Mouse (Mus musculus) regulatory T cell (primary cell): ENCODE results near the gene Zc3h7b.

Experiments used
- in situ Hi-C: fragments of 300-600 bp; cut with MboI, MseI; formaldehyde crosslinking; loops from one replicate; pipeline ENCODE4 v1.15.1; 2025; ENCODE audit warnings: high pct_unique_total_duplicates

Zc3h7b gene

GRCm38 (mm10) chr15:81744992-81745600 is at the start of gene Zc3h7b, which contains the start of gene Rangap1:
Gene Zc3h7b (plus strand): TSS chr15:81745057.
Gene Rangap1 (minus strand): TSS chr15:81745530.
- in situ Hi-C loops = no loop called here

GRCm38 (mm10) chr15:81697175-81697574 is 47.7 kb upstream of the Zc3h7b start, which contains the start of gene Chadl:
Gene Chadl (minus strand): TSS chr15:81697287.
- in situ Hi-C loops = no loop called here

GRCm38 (mm10) chr15:81697847-81698246 is 47.0 kb upstream of the Zc3h7b start:
- in situ Hi-C loops = no loop called here

- in situ Hi-C loops = no loop called here
Observed at GRCm38 (mm10) chr15:81698532-81698931, 46.3 kb upstream of the Zc3h7b start.

GRCm38 (mm10) chr15:81700161-81700560 is 44.7 kb upstream of the Zc3h7b start:
- in situ Hi-C loops = loop anchor here (5.0 kb wide), 1 partner anchor 63 kb away; no protein-coding TSS in a partner anchor

DNA sequence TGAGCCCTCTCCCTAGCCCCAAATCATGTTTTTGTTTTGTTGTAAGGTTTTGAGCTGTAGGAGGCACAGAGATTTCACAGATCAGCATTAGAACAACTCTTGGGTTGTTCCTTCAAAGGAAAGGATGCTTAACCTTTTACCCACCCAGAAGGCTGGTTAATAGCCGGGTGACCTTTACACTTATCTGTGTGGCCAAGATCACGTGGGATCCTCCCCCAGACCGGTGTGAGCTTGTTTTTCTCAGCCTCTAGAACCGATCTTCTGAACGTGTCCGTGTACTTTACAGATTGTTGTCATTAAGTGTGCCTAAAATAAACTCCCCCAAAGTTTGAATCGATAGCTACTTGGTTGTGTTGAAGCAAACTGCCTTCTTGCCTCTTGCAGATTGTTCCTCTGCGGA is 44.3 kb upstream of the Zc3h7b start:
- in situ Hi-C loops = loop anchor here (5.0 kb wide), 1 partner anchor 63 kb away; no protein-coding TSS in a partner anchor

GRCm38 (mm10) chr15:81701350-81701749 is 43.5 kb upstream of the Zc3h7b start:
- in situ Hi-C loops = loop anchor here (5.0 kb wide), 1 partner anchor 64 kb away; no protein-coding TSS in a partner anchor

DNA sequence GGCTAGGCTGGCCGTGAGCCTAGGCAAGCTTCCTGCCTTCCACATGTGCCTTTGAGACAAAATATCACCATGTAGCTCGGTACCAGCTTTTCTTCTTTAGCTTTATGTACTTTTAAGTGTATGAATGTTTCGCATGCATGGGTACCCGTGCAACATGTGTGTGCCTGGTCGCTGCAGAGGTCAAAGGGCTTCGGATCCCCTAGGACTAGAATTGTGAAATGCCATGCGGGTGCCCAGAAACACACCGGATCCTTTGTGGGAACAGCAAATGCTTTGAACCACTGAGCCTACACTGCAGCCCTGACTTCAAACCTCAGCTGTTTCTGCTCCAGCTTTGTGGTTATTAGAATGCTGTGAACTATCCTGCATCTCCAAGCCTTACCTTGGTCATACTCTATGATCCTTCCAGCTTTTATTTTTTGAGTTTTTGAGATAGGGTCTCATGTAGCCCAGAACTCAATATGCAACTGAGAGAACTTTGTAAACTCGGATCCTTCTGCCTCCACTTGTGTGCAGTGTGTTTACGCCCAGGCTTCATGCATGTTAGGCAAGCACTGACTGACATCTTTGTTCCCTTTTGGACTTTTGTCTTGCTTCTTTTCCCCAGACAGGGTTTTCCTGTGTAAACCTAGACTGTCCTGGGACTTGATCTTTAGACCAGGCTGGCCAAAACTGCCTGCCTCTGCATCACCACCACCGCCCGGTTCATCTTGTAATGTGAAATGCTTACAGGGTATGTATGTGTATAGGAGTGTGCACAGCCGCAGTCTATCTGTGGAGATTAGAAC is 42.4 kb upstream of the Zc3h7b start:
- in situ Hi-C loops = loop anchor here (5.0 kb wide), 1 partner anchor 65 kb away; no protein-coding TSS in a partner anchor

DNA sequence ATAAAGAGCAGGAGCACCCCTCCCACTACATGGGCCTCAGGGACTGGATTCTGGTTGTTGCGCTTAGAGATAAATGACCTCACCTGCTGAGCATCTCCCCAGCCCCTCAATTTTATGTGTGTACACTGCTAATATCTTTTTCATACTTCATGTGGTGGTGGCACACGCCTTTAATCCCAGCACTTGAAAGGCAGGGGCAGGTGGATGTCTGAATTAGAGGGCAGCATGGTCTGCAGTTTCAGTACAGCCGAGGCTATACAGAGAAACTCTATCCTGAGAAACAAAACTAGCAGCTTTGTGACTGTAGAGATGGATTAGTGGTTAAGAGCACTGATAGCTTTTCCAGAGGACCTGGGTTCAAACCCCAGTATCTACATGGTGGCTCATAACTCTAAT is 41.8 kb upstream of the Zc3h7b start:
- in situ Hi-C loops = loop anchor here (5.0 kb wide), 1 partner anchor 66 kb away; no protein-coding TSS in a partner anchor

DNA sequence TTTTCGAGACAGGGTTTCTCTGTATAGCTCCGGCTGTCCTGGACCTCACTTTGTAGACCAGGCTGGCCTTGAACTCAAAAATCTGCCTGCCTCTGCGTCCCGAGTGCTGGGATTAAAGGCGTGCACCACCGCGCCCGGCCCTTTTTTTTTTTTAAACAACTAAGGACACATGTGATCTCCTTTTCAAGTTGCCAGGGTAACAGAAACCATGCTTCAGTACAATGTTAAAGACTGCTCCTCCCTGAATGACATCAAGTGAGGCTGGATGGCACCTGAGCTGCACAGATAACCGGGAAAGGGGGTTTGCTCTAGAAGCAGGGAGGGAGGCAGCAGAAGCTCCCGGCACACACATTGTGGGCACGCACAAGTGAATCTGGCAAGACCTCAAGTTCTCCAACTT is 35.9 kb upstream of the Zc3h7b start:
- in situ Hi-C loops = no loop called here

DNA sequence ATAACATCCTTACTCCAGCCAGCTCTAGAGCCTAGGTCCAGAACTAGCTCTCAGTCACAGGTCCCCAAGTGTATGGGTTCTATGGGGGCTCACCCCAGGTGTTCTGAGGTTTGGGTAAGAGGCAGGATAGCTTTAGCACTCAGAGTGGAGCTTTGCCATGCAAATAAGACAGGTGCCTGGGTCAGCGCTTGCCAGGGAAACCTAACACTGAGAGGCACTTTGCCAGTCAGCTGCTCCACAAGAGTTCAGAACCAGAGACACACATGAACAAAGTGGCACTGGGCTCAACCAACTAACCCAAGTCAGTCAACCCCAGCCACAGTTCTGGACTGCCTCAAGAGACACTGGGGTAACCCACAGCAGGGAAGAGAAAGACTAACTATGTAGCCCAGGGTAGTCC is 35.2 kb upstream of the Zc3h7b start:
- in situ Hi-C loops = no loop called here

DNA sequence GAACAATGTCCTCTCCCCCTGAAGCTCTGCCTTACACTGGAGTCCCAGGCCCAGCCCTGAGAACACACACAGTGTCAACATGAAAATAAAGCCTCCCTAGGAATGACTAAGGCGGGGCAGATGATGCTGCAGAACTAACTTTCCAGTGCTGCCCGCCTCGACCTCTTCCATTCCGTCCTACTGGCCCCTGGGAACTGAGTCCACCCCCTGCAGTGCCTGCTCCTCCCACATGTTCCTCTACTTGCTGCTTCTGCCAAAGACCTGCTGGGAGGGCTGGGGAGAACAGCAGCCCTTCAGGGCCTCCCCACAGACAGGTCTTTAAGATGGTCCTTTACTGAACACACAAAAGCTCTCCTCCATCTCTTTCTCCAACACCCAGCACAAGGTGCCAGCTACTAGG is 34.1 kb upstream of the Zc3h7b start:
- in situ Hi-C loops = no loop called here

- in situ Hi-C loops = no loop called here
Observed at GRCm38 (mm10) chr15:81713742-81714141, 31.1 kb upstream of the Zc3h7b start.

- in situ Hi-C loops = no loop called here
Observed at GRCm38 (mm10) chr15:81718336-81719138, 26.3 kb upstream of the Zc3h7b start.

- in situ Hi-C loops = no loop called here
Observed at GRCm38 (mm10) chr15:81719139-81719531, 25.7 kb upstream of the Zc3h7b start.

DNA sequence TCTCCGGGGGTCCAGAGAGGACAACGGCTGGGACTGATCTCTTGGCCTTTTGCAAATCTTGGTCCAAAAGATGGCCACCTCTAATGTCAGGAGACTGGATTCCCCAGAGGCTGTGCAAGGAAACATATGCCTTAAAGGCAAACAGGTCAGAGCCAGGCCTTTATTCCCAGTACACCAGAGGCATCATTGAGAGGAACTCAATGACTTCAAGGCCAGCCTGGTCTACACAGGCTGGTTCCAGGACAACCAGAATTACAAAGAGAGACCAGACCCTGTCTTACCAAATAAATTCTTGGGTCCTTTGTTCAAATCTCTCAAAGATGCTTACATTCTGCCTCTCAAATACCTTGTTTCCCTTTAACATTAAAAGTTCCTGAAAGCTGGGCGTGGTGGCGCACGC is 22.5 kb upstream of the Zc3h7b start:
- in situ Hi-C loops = no loop called here

GRCm38 (mm10) chr15:81723653-81724052 is 21.2 kb upstream of the Zc3h7b start:
- in situ Hi-C loops = no loop called here

DNA sequence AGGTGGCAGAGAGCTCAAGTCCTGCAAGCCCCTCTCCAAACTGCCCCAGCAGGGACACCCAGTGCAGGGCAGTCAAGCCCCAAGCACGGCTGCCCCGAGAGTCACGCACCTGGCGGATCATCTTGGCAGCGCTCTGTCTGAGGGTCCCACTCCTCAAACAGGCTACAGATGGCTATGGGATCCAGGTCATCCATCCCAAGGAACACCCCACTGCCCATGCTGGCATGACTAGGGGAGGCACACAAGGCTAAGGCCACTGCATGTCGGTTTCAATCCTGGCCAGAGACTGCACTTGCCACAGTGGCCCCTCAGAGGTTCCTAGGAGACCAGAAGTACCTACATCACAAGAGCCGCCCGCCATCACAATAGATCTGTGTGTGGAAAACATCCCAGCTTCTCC is 18.9 kb upstream of the Zc3h7b start:
- in situ Hi-C loops = no loop called here

GRCm38 (mm10) chr15:81729241-81729791 is 15.5 kb upstream of the Zc3h7b start:
- in situ Hi-C loops = no loop called here

DNA sequence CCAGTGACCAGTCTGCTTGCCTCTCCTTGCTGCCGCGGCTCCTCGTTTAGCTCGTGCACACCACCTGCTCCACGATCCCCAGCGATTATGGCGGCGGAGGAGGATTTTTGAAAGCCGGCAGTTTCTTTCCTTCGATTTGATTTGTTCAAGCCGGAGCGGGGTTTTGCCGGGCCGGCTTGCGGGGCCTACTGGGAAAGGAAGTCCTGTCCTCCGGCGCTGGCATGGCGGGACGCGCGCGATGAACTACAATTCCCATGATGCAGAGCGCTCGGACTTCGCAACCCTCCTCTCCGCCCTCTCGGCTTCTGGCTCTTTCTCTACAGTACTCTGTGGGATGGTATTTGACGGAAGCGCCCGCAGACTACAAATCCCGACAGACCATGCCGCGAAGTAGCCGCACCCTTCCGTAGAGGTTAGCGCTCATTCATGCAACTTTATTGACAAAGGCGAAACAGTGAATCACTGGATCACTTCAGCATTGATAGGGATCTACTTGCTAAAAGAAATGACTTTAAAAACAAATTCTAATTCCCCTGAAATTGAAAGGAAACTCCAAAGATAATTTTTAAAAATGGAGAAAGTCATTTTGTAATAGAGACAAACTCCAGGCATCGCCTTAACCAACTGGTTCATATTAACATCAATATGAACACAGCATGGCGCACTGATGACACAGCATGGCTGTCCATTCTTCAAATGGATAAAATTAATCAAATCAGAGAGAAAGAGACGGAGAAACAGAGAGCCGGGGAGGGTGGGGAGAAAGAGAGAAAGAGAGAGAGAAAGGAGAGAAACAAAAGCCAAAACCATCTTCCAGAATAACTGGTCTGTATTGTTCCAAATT is 14.8 kb upstream of the Zc3h7b start:
- in situ Hi-C loops = no loop called here

GRCm38 (mm10) chr15:81735075-81735474 is 9.8 kb upstream of the Zc3h7b start:
- in situ Hi-C loops = no loop called here
